Mouse (Mus musculus) ES-Bruce4 (cell line): Measurements from ENCODE around the gene Grsf1.

ENCODE experiments used
- CTCF ChIP-seq: IDR thresholded peaks from one replicate; pipeline ENCODE4 v1.8.1; 2011; ENCODE audit warnings: low read depth, low read length
- EP300 ChIP-seq: IDR thresholded peaks from 2 replicates; pipeline ENCODE4 v1.6.1; 2011; ENCODE audit warnings: low read depth, low read length; ENCODE audit not compliant: insufficient read depth
- POLR2A ChIP-seq: IDR thresholded peaks from one replicate; pipeline ENCODE4 v1.8.1; 2011; ENCODE audit warnings: low read length; ENCODE audit not compliant: insufficient read depth

DNA sequence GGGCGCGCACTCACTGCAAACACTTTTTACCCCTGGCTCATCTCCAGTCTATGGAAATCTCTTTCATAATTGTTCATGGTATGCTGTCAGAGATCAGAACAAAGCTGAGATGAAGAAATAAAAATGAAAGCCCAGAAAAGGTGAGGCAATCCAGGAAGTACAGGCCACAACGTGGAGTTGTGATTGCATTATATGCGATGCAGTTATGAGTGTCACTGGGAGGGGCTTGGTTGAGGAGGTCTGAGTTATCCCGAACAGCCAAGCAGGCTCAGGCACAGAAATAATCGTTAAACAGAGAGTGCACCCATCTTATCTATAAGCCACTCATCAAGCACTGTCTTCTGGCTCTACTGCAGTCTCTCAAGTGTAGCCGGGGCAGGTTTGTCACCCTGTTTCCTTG lies 3.0 kb upstream of the Grsf1 start:
- TF ChIP-seq CTCF (no peak), EP300 (no peak), POLR2A (no peak)
